In genomic region chr14:54464293-54465005, GRCm38 (mm10) we compare ENCODE assay signal across 8 mouse cellular contexts. TPM values are rescaled to one million over a fixed set of nuclear protein-coding genes. Genes with fewer than 3 reads are reported as not detected.
A peak's percentile ranks its signal among the peaks of the same experiment; 100 is the strongest.
DNase-seq lines count a peak whose midpoint lies in the region; ATAC-seq lines count a peak whose summit lies in the region.

No protein-coding gene starts in this region.

- H3K9ac ChIP-seq in hindbrain, embryonic 16.5 days (ENCODE audit: low read depth, low read length) = peak overlapping the region; percentile 86
- H3K9ac ChIP-seq in midbrain, embryonic 16.5 days (ENCODE audit: low read depth, low read length) = peak overlapping the region; percentile 84

- ATAC-seq in hindbrain, embryonic 16.5 days = peak; percentile 78
- peak; percentile 85 for ATAC-seq in midbrain, embryonic 16.5 days

- peak overlapping the region; percentile 65 for H3K4me2 ChIP-seq in hindbrain, embryonic 16.5 days (ENCODE audit: low read length)
- peak overlapping the region; percentile 92 for H3K4me2 ChIP-seq in midbrain, embryonic 16.5 days (ENCODE audit: low read length)

- WGBS in hindbrain, embryonic 16.5 days = under 1% methylated on average over 41 of the region's 57 CpGs
- under 1% methylated on average over 55 of the region's 57 CpGs for whole genome bisulfite sequencing in midbrain, embryonic 16.5 days

- no peaks in the 10 kb centered on the region for H3K27me3 ChIP-seq in hindbrain, embryonic 16.5 days (replicated peaks; ENCODE audit: control insufficient read depth, insufficient read depth, low read length)
- H3K27me3 ChIP-seq in midbrain, embryonic 16.5 days (ENCODE audit: control insufficient read depth, insufficient read depth, low read depth, low read length) = no peaks in the 10 kb centered on the region

- peak overlapping the region; percentile 74 for H3K27ac ChIP-seq in hindbrain, embryonic 16.5 days (ENCODE audit: low read depth, low read length)
- peak overlapping the region; percentile 59 for H3K27ac ChIP-seq in midbrain, embryonic 16.5 days (ENCODE audit: low read length)

- peaks cover 3% of the 10 kb centered on the region for H3K4me1 ChIP-seq in hindbrain, embryonic 16.5 days (ENCODE audit: control insufficient read depth, insufficient read depth, low read depth, low read length)
- peaks cover 11% of the 10 kb centered on the region for H3K4me1 ChIP-seq in midbrain, embryonic 16.5 days (ENCODE audit: control insufficient read depth, insufficient read depth, low read length)

- H3K36me3 ChIP-seq in hindbrain, embryonic 16.5 days (ENCODE audit: control insufficient read depth, insufficient read depth, low read length) = peaks cover 12% of the 10 kb centered on the region
- H3K36me3 ChIP-seq in midbrain, embryonic 16.5 days (ENCODE audit: control insufficient read depth, insufficient read depth, low read length) = peaks cover 14% of the 10 kb centered on the region

- H3K9me3 ChIP-seq in hindbrain, embryonic 16.5 days (ENCODE audit: control insufficient read depth, low read length) = no peaks in the 10 kb centered on the region
- H3K9me3 ChIP-seq in midbrain, embryonic 16.5 days (replicated peaks; ENCODE audit: control insufficient read depth, low read length, poor library complexity, severe bottlenecking) = no peaks in the 10 kb centered on the region

- DNase-seq in urinary bladder, adult 18-20 months (ENCODE audit: low spot score in 2 of 2) = peak; percentile 67 to 69
- no peak for DNase-seq in urinary bladder, adult 2 months (ENCODE audit: low spot score)
- DNase-seq in cerebellum, adult 9-11 months = peak; percentile 82
- peak; percentile 67 for DNase-seq in gastrocnemius, adult 18-20 months (ENCODE audit: low spot score)
- peak; percentile 83 for DNase-seq in liver
- peak; percentile 81 to 87 for DNase-seq in spleen, postnatal 4 days (ENCODE audit: low spot score in 2 of 2)

- peak overlapping the region; percentile 88 for H3K4me3 ChIP-seq in hindbrain, embryonic 16.5 days (ENCODE audit: low read length)
- peak overlapping the region; percentile 82 for H3K4me3 ChIP-seq in midbrain, embryonic 16.5 days (ENCODE audit: low read depth, low read length)

RNA-seq across cellular contexts. Expression of gene Lrp10, which starts 0.5 kb away (rescaled TPM):
- polyA plus RNA-seq in urinary bladder, adult 2 months (2012; rRNA removed) = 81.0 and 93.8 TPM in 2 replicates
- 10 to 100 TPM; 28.5 to 31.2 TPM for total RNA-seq in gastrocnemius, adult 18-20 months (2021)
- 31.4 and 35.6 TPM in 2 replicates for polyA plus RNA-seq in hindbrain, embryonic 16.5 days (2015; fragmentation: Nextera tagmentation; extraction: Ambion mirVana)
- 26.9 and 28.2 TPM in 2 replicates for polyA plus RNA-seq in midbrain, embryonic 16.5 days (2015; fragmentation: Nextera tagmentation; extraction: Ambion mirVana)

RNA-seq across cellular contexts. Expression of gene Rem2, which starts 11.5 kb away (rescaled TPM):
- polyA plus RNA-seq in urinary bladder, adult 2 months (2012; rRNA removed) = 0.28 and 0.32 TPM in 2 replicates
- total RNA-seq in gastrocnemius, adult 18-20 months (2021) = not detected
- polyA plus RNA-seq in hindbrain, embryonic 16.5 days (2015; fragmentation: Nextera tagmentation; extraction: Ambion mirVana) = 38.5 and 39.5 TPM in 2 replicates
- polyA plus RNA-seq in midbrain, embryonic 16.5 days (2015; fragmentation: Nextera tagmentation; extraction: Ambion mirVana) = 46.0 and 48.9 TPM in 2 replicates

RNA-seq across cellular contexts. Expression of gene Mmp14, which starts 33.0 kb away (rescaled TPM):
- 202 and 226 TPM in 2 replicates for polyA plus RNA-seq in urinary bladder, adult 2 months (2012; rRNA removed)
- 10 to 100 TPM in 1 of 2 experiments, 1 to 10 TPM in 1; 7.3 to 10.6 TPM for total RNA-seq in gastrocnemius, adult 18-20 months (2021)
- polyA plus RNA-seq in hindbrain, embryonic 16.5 days (2015; fragmentation: Nextera tagmentation; extraction: Ambion mirVana) = 45.1 and 56.1 TPM in 2 replicates
- polyA plus RNA-seq in midbrain, embryonic 16.5 days (2015; fragmentation: Nextera tagmentation; extraction: Ambion mirVana) = 43.5 and 43.9 TPM in 2 replicates

RNA-seq across cellular contexts. Expression of gene Mrpl52, which starts 37.7 kb away (rescaled TPM):
- 221 and 233 TPM in 2 replicates for polyA plus RNA-seq in urinary bladder, adult 2 months (2012; rRNA removed)
- total RNA-seq in gastrocnemius, adult 18-20 months (2021) = 100 to 1,000 TPM in 1 of 2 experiments, 10 to 100 TPM in 1; 100.0 to 110 TPM
- 218 and 228 TPM in 2 replicates for polyA plus RNA-seq in hindbrain, embryonic 16.5 days (2015; fragmentation: Nextera tagmentation; extraction: Ambion mirVana)
- 247 and 252 TPM in 2 replicates for polyA plus RNA-seq in midbrain, embryonic 16.5 days (2015; fragmentation: Nextera tagmentation; extraction: Ambion mirVana)

RNA-seq across cellular contexts. Expression of gene Slc7a7, which starts 46.9 kb away (rescaled TPM):
- polyA plus RNA-seq in urinary bladder, adult 2 months (2012; rRNA removed) = 8.9 TPM in 2 replicates
- under 1 TPM; 0.52 to 0.73 TPM for total RNA-seq in gastrocnemius, adult 18-20 months (2021)
- 4.9 and 5.9 TPM in 2 replicates for polyA plus RNA-seq in hindbrain, embryonic 16.5 days (2015; fragmentation: Nextera tagmentation; extraction: Ambion mirVana)
- polyA plus RNA-seq in midbrain, embryonic 16.5 days (2015; fragmentation: Nextera tagmentation; extraction: Ambion mirVana) = 4.3 and 4.9 TPM in 2 replicates

Comparison
In these comparisons a context has a peak if more than half of its experiments do, and no peak if none do; other contexts are left out.
1. RNA of gene Rem2, which starts 11.5 kb away (polyA plus RNA-seq): 46.0 to 48.9 TPM in midbrain, embryonic 16.5 days and 38.5 to 39.5 TPM in hindbrain, embryonic 16.5 days; 0.28 to 0.32 TPM in urinary bladder, adult 2 months; every median in the first group is over 10 times any median in the second.